Mouse (Mus musculus): ENCODE measurements around the gene Cdc7. TPM values are rescaled to one million over a fixed set of nuclear protein-coding genes. Genes with fewer than 3 reads are reported as not detected.
A peak's percentile ranks its signal among the peaks of the same experiment; 100 is the strongest.

Gene Cdc7
- 15.0 and 15.9 TPM in 2 replicates for polyA plus RNA-seq (2015; fragmentation: Nextera tagmentation; extraction: Ambion mirVana)

- H3K27ac ChIP-seq (ENCODE audit: low read length), result peak within 1 kb of the TSS; percentile 85
- H3K27me3 ChIP-seq (ENCODE audit: control insufficient read depth, insufficient read depth, low read depth, low read length), result no peaks in the 10 kb centered on the region
- H3K4me1 ChIP-seq (ENCODE audit: control insufficient read depth, low read depth, low read length), result peaks cover 9% of the 10 kb centered on the region
- no peaks in the 10 kb centered on the region for H3K9me3 ChIP-seq (replicated peaks; ENCODE audit: control insufficient read depth, low read length)
- H3K36me3 ChIP-seq (ENCODE audit: control insufficient read depth, insufficient read depth), result peaks cover 2% of the 10 kb centered on the region
- 6% methylated on average over 54 of the region's 54 CpGs for WGBS (ENCODE audit: insufficient replicate concordance)
- H3K4me3 ChIP-seq (ENCODE audit: low read depth, low read length), result peak within 1 kb of the TSS; percentile 93
- peak within 1 kb of the TSS; percentile 84 for H3K4me2 ChIP-seq (ENCODE audit: low read depth, low read length)
- peak within 1 kb of the TSS; percentile 91 for H3K9ac ChIP-seq (ENCODE audit: low read depth, low read length)
- peak; percentile 91 for ATAC-seq (ENCODE audit: low read depth)
These were observed at the start of gene Cdc7 for GRCm38 (mm10) chr5:106963584-106964512. TSS of gene Cdc7 (plus strand) at chr5:106964322.

GRCm38 (mm10) chr5:106919315-106919714, 44.8 kb upstream of the Cdc7 start:
- no peak overlapping the region for H3K4me3 ChIP-seq (ENCODE audit: low read depth, low read length)
- no peak overlapping the region for H3K9ac ChIP-seq (ENCODE audit: low read depth, low read length)
- H3K9me3 ChIP-seq (replicated peaks; ENCODE audit: control insufficient read depth, low read length), result no peaks in the 10 kb centered on the region
- H3K4me1 ChIP-seq (ENCODE audit: control insufficient read depth, low read depth, low read length), result no peaks in the 10 kb centered on the region
- H3K27ac ChIP-seq (ENCODE audit: low read length), result no peak overlapping the region
- ATAC-seq (ENCODE audit: low read depth), result no peak
- H3K27me3 ChIP-seq (ENCODE audit: control insufficient read depth, insufficient read depth, low read depth, low read length), result no peaks in the 10 kb centered on the region
- no peaks in the 10 kb centered on the region for H3K36me3 ChIP-seq (ENCODE audit: control insufficient read depth, insufficient read depth)
- H3K4me2 ChIP-seq (ENCODE audit: low read depth, low read length), result no peak overlapping the region

GRCm38 (mm10) chr5:106925488-106926368, 38.4 kb upstream of the Cdc7 start, which contains the start of gene Hfm1:
TSS of gene Hfm1 (minus strand) at chr5:106926321.
- H3K36me3 ChIP-seq (ENCODE audit: control insufficient read depth, insufficient read depth), result no peaks in the 10 kb centered on the region
- peak within 1 kb of the TSS; percentile 64 for H3K4me3 ChIP-seq (ENCODE audit: low read depth, low read length)
- peak; percentile 85 for ATAC-seq (ENCODE audit: low read depth)
- H3K27ac ChIP-seq (ENCODE audit: low read length), result no peak within 1 kb of the TSS
- H3K4me2 ChIP-seq (ENCODE audit: low read depth, low read length), result peak within 1 kb of the TSS; percentile 89
- WGBS (ENCODE audit: insufficient replicate concordance), result under 1% methylated on average over 48 of the region's 76 CpGs
- H3K9ac ChIP-seq (ENCODE audit: low read depth, low read length), result peak within 1 kb of the TSS; percentile 56
- peaks cover 2% of the 10 kb centered on the region; the same call in 1 of the 2 replicates for H3K27me3 ChIP-seq (ENCODE audit: control insufficient read depth, insufficient read depth, low read depth, low read length)
- H3K4me1 ChIP-seq (ENCODE audit: control insufficient read depth, low read depth, low read length), result peaks cover 3% of the 10 kb centered on the region; the same call in 1 of the 2 replicates
- H3K9me3 ChIP-seq (replicated peaks; ENCODE audit: control insufficient read depth, low read length), result no peaks in the 10 kb centered on the region

GRCm38 (mm10) chr5:106926369-106926686, 37.8 kb upstream of the Cdc7 start:
- Histone ChIP-seq H3K4me3 (ENCODE audit: low read depth, low read length) (peak overlapping the region; percentile 64), H3K9ac (ENCODE audit: low read depth, low read length) (peak overlapping the region; percentile 56), H3K36me3 (ENCODE audit: control insufficient read depth, insufficient read depth) (no peaks in the 10 kb centered on the region), H3K9me3 (replicated peaks; ENCODE audit: control insufficient read depth, low read length) (no peaks in the 10 kb centered on the region), H3K27ac (ENCODE audit: low read length) (no peak overlapping the region), H3K4me1 (ENCODE audit: control insufficient read depth, low read depth, low read length) (peaks cover 3% of the 10 kb centered on the region; the same call in 1 of the 2 replicates), H3K4me2 (ENCODE audit: low read depth, low read length) (peak overlapping the region; percentile 89), H3K27me3 (ENCODE audit: control insufficient read depth, insufficient read depth, low read depth, low read length) (peaks cover 2% of the 10 kb centered on the region; the same call in 1 of the 2 replicates)
- WGBS (ENCODE audit: insufficient replicate concordance), result 65% methylated on average over 4 of the region's 4 CpGs
- ATAC-seq (ENCODE audit: low read depth), result no peak

- no peak overlapping the region for H3K27ac ChIP-seq (ENCODE audit: low read length)
- no peak overlapping the region for H3K9ac ChIP-seq (ENCODE audit: low read depth, low read length)
- peaks cover 3% of the 10 kb centered on the region; the same call in 1 of the 2 replicates for H3K4me1 ChIP-seq (ENCODE audit: control insufficient read depth, low read depth, low read length)
- 24% methylated on average over 4 of the region's 4 CpGs for WGBS (ENCODE audit: insufficient replicate concordance)
- no peaks in the 10 kb centered on the region for H3K36me3 ChIP-seq (ENCODE audit: control insufficient read depth, insufficient read depth)
- no peak overlapping the region for H3K4me3 ChIP-seq (ENCODE audit: low read depth, low read length)
- ATAC-seq (ENCODE audit: low read depth), result peak; percentile 54
- no peaks in the 10 kb centered on the region for H3K9me3 ChIP-seq (replicated peaks; ENCODE audit: control insufficient read depth, low read length)
- peaks cover 2% of the 10 kb centered on the region; the same call in 1 of the 2 replicates for H3K27me3 ChIP-seq (ENCODE audit: control insufficient read depth, insufficient read depth, low read depth, low read length)
- no peak overlapping the region for H3K4me2 ChIP-seq (ENCODE audit: low read depth, low read length)
These were observed 36.1 kb upstream of the Cdc7 start for GRCm38 (mm10) chr5:106927996-106928395.

GRCm38 (mm10) chr5:106946342-106946741, 17.8 kb upstream of the Cdc7 start:
- no peak overlapping the region for H3K4me3 ChIP-seq (ENCODE audit: low read depth, low read length)
- H3K9me3 ChIP-seq (replicated peaks; ENCODE audit: control insufficient read depth, low read length), result no peaks in the 10 kb centered on the region
- no peak overlapping the region for H3K4me2 ChIP-seq (ENCODE audit: low read depth, low read length)
- H3K36me3 ChIP-seq (ENCODE audit: control insufficient read depth, insufficient read depth), result no peaks in the 10 kb centered on the region
- ATAC-seq (ENCODE audit: low read depth), result no peak
- H3K27ac ChIP-seq (ENCODE audit: low read length), result no peak overlapping the region
- 60% methylated on average over 4 of the region's 4 CpGs for WGBS (ENCODE audit: insufficient replicate concordance)
- no peak overlapping the region for H3K9ac ChIP-seq (ENCODE audit: low read depth, low read length)
- no peaks in the 10 kb centered on the region for H3K27me3 ChIP-seq (ENCODE audit: control insufficient read depth, insufficient read depth, low read depth, low read length)
- no peaks in the 10 kb centered on the region for H3K4me1 ChIP-seq (ENCODE audit: control insufficient read depth, low read depth, low read length)

GRCm38 (mm10) chr5:106948683-106949082, 15.4 kb upstream of the Cdc7 start:
- no peak overlapping the region for H3K4me2 ChIP-seq (ENCODE audit: low read depth, low read length)
- no peak overlapping the region for H3K27ac ChIP-seq (ENCODE audit: low read length)
- no peaks in the 10 kb centered on the region for H3K4me1 ChIP-seq (ENCODE audit: control insufficient read depth, low read depth, low read length)
- H3K4me3 ChIP-seq (ENCODE audit: low read depth, low read length), result no peak overlapping the region
- no peaks in the 10 kb centered on the region for H3K27me3 ChIP-seq (ENCODE audit: control insufficient read depth, insufficient read depth, low read depth, low read length)
- no peaks in the 10 kb centered on the region for H3K36me3 ChIP-seq (ENCODE audit: control insufficient read depth, insufficient read depth)
- H3K9ac ChIP-seq (ENCODE audit: low read depth, low read length), result no peak overlapping the region
- no peaks in the 10 kb centered on the region for H3K9me3 ChIP-seq (replicated peaks; ENCODE audit: control insufficient read depth, low read length)
- 46% methylated on average over 6 of the region's 6 CpGs for WGBS (ENCODE audit: insufficient replicate concordance)
- ATAC-seq (ENCODE audit: low read depth), result no peak

- 59% methylated on average over 3 of the region's 3 CpGs for WGBS (ENCODE audit: insufficient replicate concordance)
- no peaks in the 10 kb centered on the region for H3K27me3 ChIP-seq (ENCODE audit: control insufficient read depth, insufficient read depth, low read depth, low read length)
- no peaks in the 10 kb centered on the region for H3K4me1 ChIP-seq (ENCODE audit: control insufficient read depth, low read depth, low read length)
- no peaks in the 10 kb centered on the region for H3K36me3 ChIP-seq (ENCODE audit: control insufficient read depth, insufficient read depth)
- H3K9ac ChIP-seq (ENCODE audit: low read depth, low read length), result no peak overlapping the region
- no peak overlapping the region for H3K27ac ChIP-seq (ENCODE audit: low read length)
- no peak overlapping the region for H3K4me2 ChIP-seq (ENCODE audit: low read depth, low read length)
- ATAC-seq (ENCODE audit: low read depth), result no peak
- no peaks in the 10 kb centered on the region for H3K9me3 ChIP-seq (replicated peaks; ENCODE audit: control insufficient read depth, low read length)
- H3K4me3 ChIP-seq (ENCODE audit: low read depth, low read length), result no peak overlapping the region
These were observed 7.7 kb upstream of the Cdc7 start for GRCm38 (mm10) chr5:106956467-106956866.
